Mouse (Mus musculus) myocyte (in vitro differentiated cells): ENCODE measurements around the gene Cdc73.

Experiments
- MYOD1 ChIP-seq, 3 experiments: IDR thresholded peaks; one replicate each; pipeline ENCODE4 v1.6.1; 2011; ENCODE audit warnings: control low read depth in 2 of 3, low read depth in 2 of 3, mild to moderate bottlenecking in 2 of 3, moderate library complexity in 1 of 3; ENCODE audit not compliant: insufficient read length in 2 of 3, control insufficient read depth in 1 of 3
- MYOG ChIP-seq, 3 experiments: IDR thresholded peaks; one replicate each; pipeline ENCODE4 v1.6.1; 2011; ENCODE audit warnings: control low read depth in 2 of 3, low read depth in 2 of 3, mild to moderate bottlenecking in 2 of 3; ENCODE audit not compliant: insufficient read length in 2 of 3, control insufficient read depth in 1 of 3, insufficient read depth in 1 of 3
- POLR2A ChIP-seq: IDR thresholded peaks from one replicate; pipeline ENCODE4 v1.6.1; 2011; ENCODE audit warnings: low read depth, mild to moderate bottlenecking, control low read depth, moderate library complexity; ENCODE audit not compliant: insufficient read length
- TCF12 ChIP-seq: IDR thresholded peaks from one replicate; pipeline ENCODE4 v1.6.1; 2011; ENCODE audit warnings: mild to moderate bottlenecking, control low read depth; ENCODE audit not compliant: poor library complexity, insufficient read depth, severe bottlenecking

DNA sequence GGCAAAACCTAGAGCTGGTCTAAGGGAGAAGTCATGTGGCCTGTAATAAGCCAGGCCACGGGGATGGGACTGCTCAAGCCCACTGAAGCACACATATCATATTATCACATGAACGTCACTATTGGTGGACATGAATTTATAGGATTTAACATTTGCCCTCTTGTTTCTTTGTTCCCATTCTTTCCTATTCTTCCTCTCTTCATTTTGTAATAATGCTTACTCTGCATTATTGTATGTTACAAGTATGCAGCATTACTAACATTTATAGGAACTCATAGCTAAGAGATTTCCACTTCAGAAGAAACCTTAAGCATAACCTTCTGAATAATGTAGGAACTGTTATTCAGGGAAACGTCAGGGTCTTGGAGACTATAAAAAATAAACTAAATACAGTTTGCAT, 17.8 kb downstream of the Cdc73 start:
- TF ChIP-seq POLR2A, result no peak
- no peak for TF ChIP-seq MYOG (IDR thresholded peaks at IDR 0.05; ENCODE audit: control insufficient read depth in 1 of 3, insufficient read depth in 1 of 3, insufficient read length in 2 of 3, low read depth in 2 of 3)
- no peak for TF ChIP-seq MYOD1 (IDR thresholded peaks at IDR 0.05; ENCODE audit: control insufficient read depth in 1 of 3, insufficient read length in 2 of 3, low read depth in 2 of 3)
- TF ChIP-seq TCF12, result no peak
